Mouse (Mus musculus): ENCODE data around the gene Ank2.

- TF ChIP-seq CTCF (IDR thresholded peaks at IDR 0.05; ENCODE audit: low read depth, low read length) (no peak), POLR2A (IDR thresholded peaks at IDR 0.05; ENCODE audit: extremely low read depth, insufficient read depth, low read length) (no peak)
Measured at GRCm38 (mm10) chr3:127539193-127539592, 40.0 kb upstream of the Ank2 start.

Measured in liver, adult 2 months (tissue).